Mouse (Mus musculus) forebrain, embryonic 10.5 days (tissue): Measurements from ENCODE around the gene Oxt. TPM values are rescaled to one million over a fixed set of nuclear protein-coding genes. Genes with fewer than 3 reads are reported as not detected.
"Not testable (repeated sequence)": the region's sequence is repeated elsewhere in the genome, so short reads cannot be mapped to it uniquely, and the experiment has no call there.

Experiments
- DNase-seq: peaks from one replicate; pipeline ENCODE4 v3.0.0-alpha.2; 2017; ENCODE audit warnings: low spot score; ENCODE audit errors: extremely low spot score
- H3K27ac ChIP-seq: fragments of 300-500 bp; sonication (generic); 2 replicates; pipeline ENCODE4 v1.5.1; 2016; ENCODE audit warnings: mild to moderate bottlenecking
- H3K27me3 ChIP-seq: fragments of 300-500 bp; sonication (generic); 2 replicates; pipeline ENCODE4 v1.6.1; 2016; ENCODE audit warnings: mild to moderate bottlenecking; ENCODE audit not compliant: poor library complexity, severe bottlenecking
- H3K36me3 ChIP-seq: fragments of 300-500 bp; sonication (generic); replicated peaks from 2 replicates; pipeline ENCODE4 v1.6.1; 2016; ENCODE audit warnings: mild to moderate bottlenecking, moderate library complexity
- H3K4me1 ChIP-seq: fragments of 300-500 bp; sonication (generic); 2 replicates; pipeline ENCODE4 v1.6.1; 2016
- H3K4me3 ChIP-seq: fragments of 300-500 bp; sonication (generic); 2 replicates; pipeline ENCODE4 v1.5.1; 2016; ENCODE audit warnings: mild to moderate bottlenecking, moderate library complexity
- H3K9me3 ChIP-seq: fragments of 300-500 bp; sonication (generic); 2 replicates; pipeline ENCODE4 v1.6.1; 2016; ENCODE audit warnings: mild to moderate bottlenecking, moderate library complexity
- WGBS: fragments of 180-500 bp; shearing (Covaris S2); methylation state at CpG from one replicate; pipeline ENCODE4 v1.1.7; 2016; 5-methylcytosine and 5-hydroxymethylcytosine counted together
- polyA plus RNA-seq: library from polyadenylated mRNA; unstranded; fragments of >200 nt; fragmentation: Nextera tagmentation; extraction: Ambion mirVana; gene quantifications from 2 replicates; pipeline ENCODE4 v1.2.1, GENCODE M21; 2016

The Oxt gene
- polyA plus RNA-seq, 1 experiment from 2014 or later = not detected

GRCm38 (mm10) chr2:130563212-130564055 lies 12.5 kb upstream of the Oxt start, which contains the start of gene Mrps26:
TSS of gene Mrps26 (plus strand) at chr2:130563742.
- peak; percentile 92 for DNase-seq
- under 1% methylated on average over 61 of the region's 61 CpGs for WGBS
- Histone ChIP-seq H3K4me1 (peaks cover 28% of the 10 kb centered on the region), H3K9me3 (no peaks in the 10 kb centered on the region), H3K27me3 (no peaks in the 10 kb centered on the region), H3K4me3 (peak within 1 kb of the TSS; percentile 89), H3K27ac (peak within 1 kb of the TSS; percentile 86), H3K36me3 (peaks cover 31% of the 10 kb centered on the region)

GRCm38 (mm10) chr2:130564063-130564462 lies 11.9 kb upstream of the Oxt start:
- peak overlapping the region; percentile 89 for H3K4me3 ChIP-seq
- H3K27me3 ChIP-seq = no peaks in the 10 kb centered on the region
- H3K27ac ChIP-seq = peak overlapping the region; percentile 86
- H3K36me3 ChIP-seq = peaks cover 29% of the 10 kb centered on the region
- DNase-seq = peak; percentile 37
- no peaks in the 10 kb centered on the region for H3K9me3 ChIP-seq
- peaks cover 28% of the 10 kb centered on the region for H3K4me1 ChIP-seq
- WGBS = under 1% methylated on average over 23 of the region's 23 CpGs

- Histone ChIP-seq H3K9me3 (no peaks in the 10 kb centered on the region), H3K4me1 (peaks cover 28% of the 10 kb centered on the region), H3K27me3 (no peaks in the 10 kb centered on the region), H3K4me3 (peak overlapping the region; percentile 89; the same call in 1 of the 2 replicates), H3K27ac (no peak overlapping the region), H3K36me3 (peaks cover 29% of the 10 kb centered on the region)
- WGBS = 90% methylated on average over 8 of the region's 8 CpGs
- DNase-seq = no peak
These were observed 11.0 kb upstream of the Oxt start for GRCm38 (mm10) chr2:130564983-130565382.

GRCm38 (mm10) chr2:130568921-130569320 lies 7.1 kb upstream of the Oxt start:
- Histone ChIP-seq H3K36me3 (peaks cover 29% of the 10 kb centered on the region), H3K27ac (no peak overlapping the region), H3K4me1 (peaks cover 15% of the 10 kb centered on the region), H3K4me3 (no peak overlapping the region), H3K9me3 (no peaks in the 10 kb centered on the region), H3K27me3 (peaks cover 17% of the 10 kb centered on the region)
- WGBS = 79% methylated on average over 4 of the region's 4 CpGs
- DNase-seq = no peak

GRCm38 (mm10) chr2:130569926-130570325 lies 6.0 kb upstream of the Oxt start:
- Histone ChIP-seq H3K9me3 (no peaks in the 10 kb centered on the region), H3K4me3 (no peak overlapping the region), H3K27me3 (peaks cover 27% of the 10 kb centered on the region), H3K4me1 (peaks cover 5% of the 10 kb centered on the region), H3K36me3 (peaks cover 27% of the 10 kb centered on the region), H3K27ac (no peak overlapping the region)
- DNase-seq = no peak

- Histone ChIP-seq H3K4me1 (peaks cover 24% of the 10 kb centered on the region), H3K36me3 (no peaks in the 10 kb centered on the region), H3K9me3 (no peaks in the 10 kb centered on the region), H3K27ac (no peak overlapping the region), H3K4me3 (no peak overlapping the region), H3K27me3 (peaks cover 77% of the 10 kb centered on the region)
- WGBS = 78% methylated on average over 5 of the region's 5 CpGs
- DNase-seq = no peak
These were observed 1.0 kb upstream of the Oxt start for GRCm38 (mm10) chr2:130574960-130575359.

- not testable (repeated sequence) for H3K9me3 ChIP-seq, H3K36me3 ChIP-seq, H3K27ac ChIP-seq
- DNase-seq = peak; percentile 30
- under 1% methylated on average over 32 of the region's 32 CpGs for WGBS
- peaks cover 40% of the 10 kb centered on the region for H3K4me1 ChIP-seq
- H3K27me3 ChIP-seq = peaks cover 89% of the 10 kb centered on the region
- H3K4me3 ChIP-seq = peak overlapping the region; percentile 40
These were observed 591 bp downstream of the Oxt start for GRCm38 (mm10) chr2:130576564-130576963.

GRCm38 (mm10) chr2:130577021-130577420 lies 1.0 kb downstream of the Oxt start:
- Histone ChIP-seq H3K9me3 (no peaks in the 10 kb centered on the region), H3K4me1 (peaks cover 40% of the 10 kb centered on the region), H3K36me3 (no peaks in the 10 kb centered on the region), H3K27ac (no peak overlapping the region), H3K27me3 (peaks cover 94% of the 10 kb centered on the region), H3K4me3 (peak overlapping the region; percentile 40; the same call in 1 of the 2 replicates)
- peak; percentile 23 for DNase-seq
- WGBS = 5% methylated on average over 9 of the region's 9 CpGs

GRCm38 (mm10) chr2:130577632-130578031 lies 1.7 kb downstream of the Oxt start:
- Histone ChIP-seq H3K36me3 (no peaks in the 10 kb centered on the region), H3K27ac (no peak overlapping the region), H3K4me3 (peak overlapping the region; percentile 40), H3K27me3 (peaks cover 96% of the 10 kb centered on the region), H3K4me1 (peaks cover 40% of the 10 kb centered on the region), H3K9me3 (no peaks in the 10 kb centered on the region)
- 3% methylated on average over 12 of the region's 12 CpGs for WGBS
- DNase-seq = peak; percentile 45

- H3K4me3 ChIP-seq = no peak overlapping the region
- peak; percentile 63 for DNase-seq
- no peak overlapping the region for H3K27ac ChIP-seq
- no peaks in the 10 kb centered on the region for H3K9me3 ChIP-seq
- H3K36me3 ChIP-seq = no peaks in the 10 kb centered on the region
- peaks cover 100% of the 10 kb centered on the region for H3K27me3 ChIP-seq
- peaks cover 40% of the 10 kb centered on the region for H3K4me1 ChIP-seq
- WGBS = 8% methylated on average over 11 of the region's 11 CpGs
These were observed 2.2 kb downstream of the Oxt start for GRCm38 (mm10) chr2:130578148-130578547.

GRCm38 (mm10) chr2:130579791-130580190 lies 3.8 kb downstream of the Oxt start:
- Histone ChIP-seq H3K4me1 (peaks cover 40% of the 10 kb centered on the region), H3K9me3 (no peaks in the 10 kb centered on the region), H3K27me3 (peaks cover 98% of the 10 kb centered on the region), H3K36me3 (no peaks in the 10 kb centered on the region), H3K27ac (no peak overlapping the region), H3K4me3 (no peak overlapping the region)
- WGBS = 4% methylated on average over 8 of the region's 8 CpGs
- no peak for DNase-seq

- no peaks in the 10 kb centered on the region for H3K36me3 ChIP-seq
- no peaks in the 10 kb centered on the region for H3K9me3 ChIP-seq
- peaks cover 37% of the 10 kb centered on the region for H3K4me1 ChIP-seq
- H3K27me3 ChIP-seq = peaks cover 89% of the 10 kb centered on the region
- no peak overlapping the region for H3K27ac ChIP-seq
- no peak for DNase-seq
- H3K4me3 ChIP-seq = peak overlapping the region; percentile 44
- WGBS = 2% methylated on average over 16 of the region's 16 CpGs
These were observed 5.2 kb downstream of the Oxt start for GRCm38 (mm10) chr2:130581201-130581600.

- H3K27me3 ChIP-seq = peaks cover 75% of the 10 kb centered on the region
- H3K27ac ChIP-seq = no peak within 1 kb of the TSS
- H3K36me3 ChIP-seq = no peaks in the 10 kb centered on the region
- WGBS = 38% methylated on average over 10 of the region's 10 CpGs
- peak within 1 kb of the TSS; percentile 44 for H3K4me3 ChIP-seq
- no peak for DNase-seq
- H3K4me1 ChIP-seq = peaks cover 26% of the 10 kb centered on the region
- H3K9me3 ChIP-seq = no peaks in the 10 kb centered on the region
These were observed 6.6 kb downstream of the Oxt start, which contains the start of gene Avp for GRCm38 (mm10) chr2:130582552-130582951. TSS of gene Avp (minus strand) at chr2:130582554.
